9 mouse cellular contexts compared by ENCODE assay signal in genomic region chr3:55423640-55424397, GRCm38 (mm10). TPM values are rescaled to one million over a fixed set of nuclear protein-coding genes. Genes with fewer than 3 reads are reported as not detected.
DNase-seq lines count a peak whose midpoint lies in the region; ATAC-seq and TF ChIP-seq lines count a peak whose summit lies in the region.
"Had no signal": no experiment of that assay in that cellular context is flagged by ENCODE, and none has a peak within 500 bp of the region (broad histone marks: within the 10 kb centered on the region; RNA-seq: fewer than 3 reads in every experiment).

No protein-coding gene starts in this region.

- no peaks in the 10 kb centered on the region for H3K36me3 ChIP-seq in heart, embryonic 12.5 days
- no peaks in the 10 kb centered on the region for H3K36me3 ChIP-seq in heart, embryonic 11.5 days (ENCODE audit: control insufficient read depth, insufficient read depth, low read length)
- no peaks in the 10 kb centered on the region for H3K36me3 ChIP-seq in embryonic facial prominence, embryonic 12.5 days
- no peaks in the 10 kb centered on the region for H3K36me3 ChIP-seq in neural tube, embryonic 12.5 days

- peak; percentile 69 to 86 for DNase-seq in layer of hippocampus, adult 2 months (ENCODE audit: low spot score in 2 of 2)
- no peak for DNase-seq in urinary bladder, postnatal 10 days (ENCODE audit: low spot score)
- no peak for DNase-seq in urinary bladder, postnatal 36 days (ENCODE audit: low spot score in 2 of 2)

- ATAC-seq in heart, embryonic 12.5 days (ENCODE audit: insufficient number of reproducible peaks, low FRiP score) = no peak
- ATAC-seq in heart, embryonic 11.5 days (replicated peaks; ENCODE audit: insufficient number of reproducible peaks, low FRiP score, low TSS enrichment) = no peak
- no peak for ATAC-seq in embryonic facial prominence, embryonic 12.5 days (ENCODE audit: insufficient number of reproducible peaks, insufficient read depth, low FRiP score, low TSS enrichment)
- ATAC-seq in neural tube, embryonic 12.5 days (ENCODE audit: low FRiP score, low read depth) = peak; percentile 89
- ATAC-seq in monocyte, adult 5-6 weeks (replicated peaks; ENCODE audit: insufficient number of reproducible peaks, low FRiP score, low TSS enrichment, poor library complexity, severe bottlenecking) = no peak

- peaks cover 13% of the 10 kb centered on the region for H3K4me1 ChIP-seq in heart, embryonic 12.5 days (replicated peaks)
- H3K4me1 ChIP-seq in heart, embryonic 11.5 days (ENCODE audit: control insufficient read depth, insufficient read depth, low read length) = peaks cover 2% of the 10 kb centered on the region
- H3K4me1 ChIP-seq in embryonic facial prominence, embryonic 12.5 days = peaks cover 21% of the 10 kb centered on the region
- H3K4me1 ChIP-seq in neural tube, embryonic 12.5 days = peaks cover 24% of the 10 kb centered on the region

- WGBS in heart, embryonic 12.5 days = 32% methylated on average over 11 of the region's 11 CpGs
- WGBS in heart, embryonic 11.5 days (ENCODE audit: insufficient replicate concordance) = 31% methylated on average over 11 of the region's 11 CpGs
- 22% methylated on average over 11 of the region's 11 CpGs for WGBS in embryonic facial prominence, embryonic 12.5 days
- WGBS in neural tube, embryonic 12.5 days = 24% methylated on average over 11 of the region's 11 CpGs

- no peaks in the 10 kb centered on the region for H3K27me3 ChIP-seq in heart, embryonic 12.5 days (replicated peaks)
- no peaks in the 10 kb centered on the region for H3K27me3 ChIP-seq in heart, embryonic 11.5 days (ENCODE audit: control insufficient read depth, insufficient read depth, low read length)
- H3K27me3 ChIP-seq in embryonic facial prominence, embryonic 12.5 days = no peaks in the 10 kb centered on the region
- no peaks in the 10 kb centered on the region for H3K27me3 ChIP-seq in neural tube, embryonic 12.5 days (replicated peaks)

- no peak overlapping the region for H3K9ac ChIP-seq in heart, embryonic 12.5 days
- H3K9ac ChIP-seq in heart, embryonic 11.5 days (ENCODE audit: low read depth, low read length) = no peak overlapping the region
- no peak overlapping the region for H3K9ac ChIP-seq in embryonic facial prominence, embryonic 12.5 days
- no peak overlapping the region for H3K9ac ChIP-seq in neural tube, embryonic 12.5 days

- 0 out of 2 replicates have a peak, but pooled peaks have one; percentile 21 for TF ChIP-seq CTCF in layer of hippocampus, adult 2 months (conservative IDR thresholded peaks at IDR 0.05)

- no peaks in the 10 kb centered on the region for H3K9me3 ChIP-seq in heart, embryonic 12.5 days (replicated peaks)
- no peaks in the 10 kb centered on the region for H3K9me3 ChIP-seq in heart, embryonic 11.5 days (replicated peaks; ENCODE audit: control insufficient read depth, low read length)
- H3K9me3 ChIP-seq in embryonic facial prominence, embryonic 12.5 days = no peaks in the 10 kb centered on the region
- H3K9me3 ChIP-seq in neural tube, embryonic 12.5 days = no peaks in the 10 kb centered on the region

- no peak overlapping the region for H3K4me3 ChIP-seq in heart, embryonic 12.5 days
- H3K4me3 ChIP-seq in heart, embryonic 11.5 days (ENCODE audit: low read depth, low read length) = no peak overlapping the region
- H3K4me3 ChIP-seq in embryonic facial prominence, embryonic 12.5 days = no peak overlapping the region
- no peak overlapping the region for H3K4me3 ChIP-seq in layer of hippocampus, adult 2 months
- H3K4me3 ChIP-seq in neural tube, embryonic 12.5 days = no peak overlapping the region

- H3K4me2 ChIP-seq in heart, embryonic 12.5 days = 0 out of 2 replicates have a peak overlapping the region, but pooled peaks have one; percentile 18
- no peak overlapping the region for H3K4me2 ChIP-seq in heart, embryonic 11.5 days
- peak overlapping the region; percentile 22 for H3K4me2 ChIP-seq in embryonic facial prominence, embryonic 12.5 days (replicated peaks)
- peak overlapping the region; percentile 39 for H3K4me2 ChIP-seq in neural tube, embryonic 12.5 days (replicated peaks)

- H3K27ac ChIP-seq in heart, embryonic 12.5 days (ENCODE audit: poor library complexity, severe bottlenecking) = no peak overlapping the region
- no peak overlapping the region for H3K27ac ChIP-seq in heart, embryonic 11.5 days (ENCODE audit: low read depth, low read length)
- H3K27ac ChIP-seq in embryonic facial prominence, embryonic 12.5 days = 0 out of 2 replicates have a peak overlapping the region, but pooled peaks have one; percentile 23
- peak overlapping the region; percentile 86 for H3K27ac ChIP-seq in layer of hippocampus, adult 2 months
- H3K27ac ChIP-seq in neural tube, embryonic 12.5 days = no peak overlapping the region

RNA-seq across cellular contexts. Expression of gene Gm21954, which starts 48.2 kb away (rescaled TPM):
- not detected in 2 replicates for polyA plus RNA-seq in heart, embryonic 12.5 days (2016; fragmentation: Nextera tagmentation; extraction: Ambion mirVana)
- not detected in 2 replicates for polyA plus RNA-seq in heart, embryonic 11.5 days (2014; fragmentation: Nextera tagmentation; extraction: Ambion mirVana)
- not detected in 2 replicates for polyA plus RNA-seq in embryonic facial prominence, embryonic 12.5 days (2016; fragmentation: Nextera tagmentation; extraction: Ambion mirVana)
- total RNA-seq in layer of hippocampus, adult 2 months (2021) = not detected
- not detected in 2 replicates for polyA plus RNA-seq in neural tube, embryonic 12.5 days (2016; fragmentation: Nextera tagmentation; extraction: Ambion mirVana)
- not detected in 3 replicates for total RNA-seq in monocyte, adult 5-6 weeks (2017)
- polyA plus RNA-seq: liver, embryonic 16.5 days had no signal

Comparison
In these comparisons a context has a peak if more than half of its experiments do, and no peak if none do; other contexts are left out.
1. H3K27ac ChIP-seq: peak in embryonic facial prominence, embryonic 12.5 days (single experiment) and layer of hippocampus, adult 2 months (single experiment); none in heart, embryonic 12.5 days (single experiment), heart, embryonic 11.5 days (single experiment) and neural tube, embryonic 12.5 days (single experiment).
2. DNase-seq: peak in layer of hippocampus, adult 2 months (2 of 2); none in urinary bladder, postnatal 10 days (single experiment) and urinary bladder, postnatal 36 days (0 of 2).